Mouse (Mus musculus) thymus, postnatal 14 days (tissue): ENCODE measurements around the gene Fxyd7.

Source experiments
- DNase-seq: peaks from one replicate; pipeline ENCODE4 v3.0.0; 2021

Gene Fxyd7

GRCm38 (mm10) chr7:30996491-30996890 lies 54.8 kb downstream of the Fxyd7 start:
- DNase-seq, result no peak

- DNase-seq, result no peak
Measured at GRCm38 (mm10) chr7:30993986-30994385, 57.3 kb downstream of the Fxyd7 start.
